Mouse (Mus musculus) stomach, postnatal 0 days (tissue): ENCODE results near the gene Abl1. TPM values are rescaled to one million over a fixed set of nuclear protein-coding genes. Genes with fewer than 3 reads are reported as not detected.

ENCODE experiments used
- ATAC-seq: fragments of 200-750 bp; cut with Nextera tagmentation; 2 replicates; pipeline ENCODE4 v1.8.0; 2017; ENCODE audit not compliant: low FRiP score, low TSS enrichment
- DNase-seq: peaks from one replicate; pipeline ENCODE4 v3.0.0-alpha.2; 2016; ENCODE audit warnings: low spot score
- H3K27ac ChIP-seq: fragments of 300-500 bp; sonication (generic); replicated peaks from 2 replicates; pipeline ENCODE4 v1.5.1; 2014; ENCODE audit warnings: mild to moderate bottlenecking, control low read depth
- H3K27me3 ChIP-seq: fragments of 300-500 bp; sonication (generic); 2 replicates; pipeline ENCODE4 v1.6.1; 2014; ENCODE audit warnings: low read length; ENCODE audit not compliant: control insufficient read depth, insufficient read depth
- H3K36me3 ChIP-seq: fragments of 300-500 bp; sonication (generic); 2 replicates; pipeline ENCODE4 v1.6.1; 2014; ENCODE audit warnings: low read length, mixed read lengths; ENCODE audit not compliant: control insufficient read depth, insufficient read depth
- H3K4me1 ChIP-seq: fragments of 300-500 bp; sonication (generic); replicated peaks from 2 replicates; pipeline ENCODE4 v1.6.1; 2014; ENCODE audit warnings: antibody characterized with exemption; ENCODE audit not compliant: control insufficient read depth, insufficient read depth
- H3K4me2 ChIP-seq: fragments of 300-500 bp; sonication (generic); replicated peaks from 2 replicates; pipeline ENCODE4 v1.6.1; 2014; ENCODE audit warnings: low read depth, mild to moderate bottlenecking, control low read depth, moderate library complexity
- H3K4me3 ChIP-seq: fragments of 300-500 bp; sonication (generic); 2 replicates; pipeline ENCODE4 v1.5.1; 2014; ENCODE audit warnings: low read depth, low read length, control low read depth
- H3K9ac ChIP-seq: fragments of 300-500 bp; sonication (generic); 2 replicates; pipeline ENCODE4 v1.6.1; 2014; ENCODE audit warnings: mild to moderate bottlenecking, low read length, control low read depth, mixed read lengths
- H3K9me3 ChIP-seq: fragments of 300-500 bp; sonication (generic); 2 replicates; pipeline ENCODE4 v1.6.1; 2016; ENCODE audit warnings: low read length; ENCODE audit not compliant: control insufficient read depth
- CTCF ChIP-seq: IDR thresholded peaks from 2 replicates; pipeline ENCODE4 v1.5.1; 2016; ENCODE audit warnings: antibody characterized with exemption, low read depth, mild to moderate bottlenecking, moderate library complexity
- EP300 ChIP-seq: optimal IDR thresholded peaks from 2 replicates; pipeline ENCODE3; 2016; ENCODE audit warnings: antibody characterized with exemption
- whole genome bisulfite sequencing: fragments of 180-500 bp; shearing (Covaris S2); extraction: QIAGEN DNeasy Blood & Tissue Kit; methylation state at CpG from one replicate; pipeline ENCODE4 v1.1.7; 2014; 5-methylcytosine and 5-hydroxymethylcytosine counted together
- polyA plus RNA-seq: library from polyadenylated mRNA; unstranded; fragments of >200 nt; fragmentation: Nextera tagmentation; extraction: Ambion mirVana; gene quantifications from 2 replicates; pipeline ENCODE4 v1.2.1, GENCODE M21; 2015

The Abl1 gene
- polyA plus RNA-seq, 1 experiment from 2014 or later, result 11.5 TPM

GRCm38 (mm10) chr2:31788227-31788626, 100.1 kb downstream of the Abl1 start:
- Histone ChIP-seq H3K4me2 (no peak overlapping the region), H3K36me3 (peaks cover 33% of the 10 kb centered on the region), H3K9me3 (no peaks in the 10 kb centered on the region), H3K9ac (no peak overlapping the region), H3K4me1 (no peaks in the 10 kb centered on the region), H3K27ac (no peak overlapping the region), H3K4me3 (no peak overlapping the region), H3K27me3 (no peaks in the 10 kb centered on the region)
- 67% methylated on average over 3 of the region's 3 CpGs for WGBS
- DNase-seq, result no peak
- no peak for TF ChIP-seq EP300
- TF ChIP-seq CTCF, result peak; percentile 58
- no peak for ATAC-seq

GRCm38 (mm10) chr2:31789215-31789614, 101.0 kb downstream of the Abl1 start:
- Histone ChIP-seq H3K36me3 (peaks cover 33% of the 10 kb centered on the region), H3K4me2 (no peak overlapping the region), H3K4me3 (no peak overlapping the region), H3K9ac (no peak overlapping the region), H3K9me3 (no peaks in the 10 kb centered on the region), H3K4me1 (no peaks in the 10 kb centered on the region), H3K27ac (no peak overlapping the region), H3K27me3 (no peaks in the 10 kb centered on the region)
- no peak for ATAC-seq
- TF ChIP-seq EP300 (no peak), CTCF (no peak)
- no peak for DNase-seq
- WGBS, result 92% methylated on average over 2 of the region's 2 CpGs

- no peak for DNase-seq
- Histone ChIP-seq H3K36me3 (peaks cover 29% of the 10 kb centered on the region), H3K4me1 (no peaks in the 10 kb centered on the region), H3K9me3 (no peaks in the 10 kb centered on the region), H3K27me3 (no peaks in the 10 kb centered on the region), H3K4me2 (no peak overlapping the region), H3K4me3 (no peak overlapping the region), H3K9ac (no peak overlapping the region), H3K27ac (no peak overlapping the region)
- ATAC-seq, result no peak
- 85% methylated on average over 13 of the region's 13 CpGs for WGBS
- TF ChIP-seq CTCF (no peak), EP300 (no peak)
Measured at GRCm38 (mm10) chr2:31790728-31791251, 102.6 kb downstream of the Abl1 start.

GRCm38 (mm10) chr2:31791260-31791659, 103.1 kb downstream of the Abl1 start:
- H3K4me1 ChIP-seq, result no peaks in the 10 kb centered on the region
- no peaks in the 10 kb centered on the region for H3K27me3 ChIP-seq
- H3K9me3 ChIP-seq, result no peaks in the 10 kb centered on the region
- no peak overlapping the region for H3K9ac ChIP-seq
- H3K27ac ChIP-seq, result no peak overlapping the region
- DNase-seq (no peak), ATAC-seq (no peak)
- H3K4me3 ChIP-seq, result no peak overlapping the region
- H3K36me3 ChIP-seq, result peaks cover 29% of the 10 kb centered on the region
- no peak for TF ChIP-seq EP300
- TF ChIP-seq CTCF, result no peak
- WGBS, result 93% methylated on average over 8 of the region's 8 CpGs
- no peak overlapping the region for H3K4me2 ChIP-seq

GRCm38 (mm10) chr2:31792611-31793010, 104.4 kb downstream of the Abl1 start:
- no peaks in the 10 kb centered on the region for H3K27me3 ChIP-seq
- H3K27ac ChIP-seq, result no peak overlapping the region
- H3K9me3 ChIP-seq, result no peaks in the 10 kb centered on the region
- DNase-seq (no peak), ATAC-seq (no peak)
- H3K4me1 ChIP-seq, result no peaks in the 10 kb centered on the region
- H3K4me3 ChIP-seq, result no peak overlapping the region
- H3K4me2 ChIP-seq, result no peak overlapping the region
- peaks cover 41% of the 10 kb centered on the region for H3K36me3 ChIP-seq
- TF ChIP-seq CTCF (peak; percentile 57), EP300 (no peak)
- 75% methylated on average over 6 of the region's 6 CpGs for WGBS
- no peak overlapping the region for H3K9ac ChIP-seq

- WGBS, result 83% methylated on average over 3 of the region's 3 CpGs
- no peak for TF ChIP-seq EP300
- TF ChIP-seq CTCF, result no peak
- ATAC-seq, result no peak
- peaks cover 49% of the 10 kb centered on the region for H3K36me3 ChIP-seq
- H3K4me2 ChIP-seq, result no peak overlapping the region
- DNase-seq, result no peak
- H3K4me3 ChIP-seq, result no peak overlapping the region
- H3K27me3 ChIP-seq, result no peaks in the 10 kb centered on the region
- H3K4me1 ChIP-seq, result no peaks in the 10 kb centered on the region
- H3K9me3 ChIP-seq, result no peaks in the 10 kb centered on the region
- H3K9ac ChIP-seq, result no peak overlapping the region
- H3K27ac ChIP-seq, result no peak overlapping the region
Measured at GRCm38 (mm10) chr2:31796943-31797342, 108.8 kb downstream of the Abl1 start.
